Mouse (Mus musculus): Measurements from ENCODE around the gene Fggy.

Gene Fggy

DNA sequence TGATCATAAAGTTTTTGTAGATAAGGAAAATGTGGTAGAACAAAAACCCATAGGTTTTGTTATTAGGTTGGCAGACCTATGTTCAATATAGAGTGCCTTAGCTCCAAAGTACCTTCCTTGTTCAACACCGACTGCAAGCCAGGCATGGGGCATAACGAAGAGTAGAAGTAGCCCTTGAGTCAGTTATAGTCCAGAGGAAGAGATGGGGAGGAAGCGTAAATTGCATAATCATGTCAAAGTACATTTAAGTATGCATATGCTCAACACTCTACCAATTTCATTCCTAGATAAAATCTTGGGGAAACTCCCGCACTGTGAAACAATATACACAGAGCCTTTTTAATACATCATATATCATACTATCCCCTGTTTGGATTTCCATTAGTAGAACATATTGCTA, 221.2 kb downstream of the Fggy start:
- no peak for DNase-seq (ENCODE audit: low spot score in 2 of 2)

DNA sequence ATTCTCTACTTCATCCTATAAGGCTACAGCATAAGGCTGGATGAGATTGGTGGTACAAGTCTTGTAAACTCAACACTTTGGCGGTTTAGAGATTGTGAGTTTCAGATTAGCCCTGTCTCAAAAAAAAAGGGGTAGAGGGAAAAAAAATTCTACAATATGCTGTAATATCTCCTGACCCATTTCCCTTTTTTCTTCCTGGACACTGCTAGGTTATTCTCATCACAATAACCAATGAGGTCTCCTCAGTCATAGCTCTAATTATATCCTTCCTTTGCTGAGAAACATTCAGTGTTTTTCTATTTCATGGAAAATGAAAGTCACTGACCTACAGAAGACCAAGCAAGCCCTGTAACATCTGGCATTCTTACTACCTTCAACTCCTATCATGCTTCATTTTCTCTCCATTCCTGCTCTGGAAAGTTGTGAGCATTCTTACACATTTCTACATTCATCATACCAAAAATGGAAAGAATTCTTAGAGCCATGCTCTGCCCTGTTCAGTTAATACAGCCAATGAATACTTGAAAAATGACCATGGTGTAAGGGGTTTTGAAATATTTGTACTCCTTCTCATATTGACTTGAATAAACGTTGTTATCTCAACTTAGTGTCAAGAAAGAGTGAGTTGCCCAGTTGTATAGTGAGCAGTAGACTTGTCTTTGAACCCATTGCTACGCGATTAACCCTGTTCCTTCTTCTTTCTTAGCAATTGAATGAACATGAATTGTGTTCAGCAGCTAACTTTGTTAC, 227.0 kb downstream of the Fggy start:
- DNase-seq (ENCODE audit: low spot score in 2 of 2) = no peak

DNA sequence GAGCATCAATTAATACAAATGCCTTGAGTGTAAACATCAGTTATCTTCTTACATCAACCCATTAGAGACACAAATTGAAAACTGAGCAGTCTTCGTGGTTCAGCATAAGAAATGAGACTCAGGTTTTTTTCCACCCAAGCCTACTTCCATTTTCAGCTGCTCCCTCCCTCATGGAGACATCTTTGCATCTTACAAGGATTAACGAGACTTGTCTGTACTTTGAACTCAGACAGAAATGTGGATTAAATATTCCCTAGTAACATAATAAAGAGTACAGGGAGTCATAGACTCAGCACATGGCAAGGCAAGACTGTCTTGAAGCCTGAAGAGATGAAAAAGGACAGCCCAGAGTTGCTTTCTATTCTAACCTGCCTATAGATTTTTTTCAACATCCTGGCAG, 230.3 kb downstream of the Fggy start:
- DNase-seq (ENCODE audit: low spot score in 2 of 2) = no peak

DNA sequence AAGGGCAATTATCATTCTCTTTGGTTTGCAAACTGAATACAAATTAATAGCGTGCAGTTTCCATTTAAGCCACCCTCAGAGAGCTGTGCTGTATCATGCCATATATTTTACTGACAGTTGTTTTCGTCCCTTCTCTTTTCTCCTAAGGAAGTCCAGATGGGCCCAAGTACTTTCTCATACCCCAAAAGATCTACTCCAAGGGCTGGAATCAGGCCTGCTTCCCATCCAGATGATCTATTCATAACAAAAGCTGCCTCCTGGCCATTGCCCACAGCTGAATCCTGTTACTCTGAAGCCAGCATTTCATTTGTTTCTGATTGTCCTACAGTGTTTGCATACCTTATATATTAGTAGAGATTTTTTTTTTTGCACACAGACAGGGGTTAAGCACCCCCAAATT, 231.6 kb downstream of the Fggy start:
- DNase-seq (ENCODE audit: low spot score in 2 of 2) = no peak

DNA sequence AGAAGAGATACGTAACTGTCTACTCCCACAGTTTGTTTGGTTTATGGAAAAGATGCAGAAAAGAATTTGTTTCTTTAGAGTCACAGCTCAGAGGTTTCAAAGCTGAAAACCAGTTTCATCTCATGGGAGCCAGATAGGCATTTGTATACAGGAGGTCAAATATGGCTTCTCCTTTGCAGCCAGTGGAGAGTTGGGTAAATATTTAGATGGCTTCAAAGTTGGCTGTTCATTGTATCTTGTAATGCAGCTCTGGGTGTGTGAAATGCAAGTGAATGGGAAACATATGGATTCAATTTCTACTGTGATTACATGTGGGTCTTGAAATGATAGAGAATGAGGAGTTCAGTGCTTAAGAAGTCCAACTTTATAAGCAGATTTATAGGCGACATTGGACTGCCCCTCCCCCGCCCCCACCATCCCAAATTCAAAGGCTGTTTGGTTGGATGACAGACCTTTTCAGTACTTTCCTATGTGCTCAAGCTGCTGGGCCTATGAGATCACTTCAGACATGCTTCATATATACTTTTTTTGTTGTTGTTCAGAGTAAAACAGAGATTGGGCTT, 234.7 kb downstream of the Fggy start:
- no peak for DNase-seq (ENCODE audit: low spot score in 2 of 2)

DNA sequence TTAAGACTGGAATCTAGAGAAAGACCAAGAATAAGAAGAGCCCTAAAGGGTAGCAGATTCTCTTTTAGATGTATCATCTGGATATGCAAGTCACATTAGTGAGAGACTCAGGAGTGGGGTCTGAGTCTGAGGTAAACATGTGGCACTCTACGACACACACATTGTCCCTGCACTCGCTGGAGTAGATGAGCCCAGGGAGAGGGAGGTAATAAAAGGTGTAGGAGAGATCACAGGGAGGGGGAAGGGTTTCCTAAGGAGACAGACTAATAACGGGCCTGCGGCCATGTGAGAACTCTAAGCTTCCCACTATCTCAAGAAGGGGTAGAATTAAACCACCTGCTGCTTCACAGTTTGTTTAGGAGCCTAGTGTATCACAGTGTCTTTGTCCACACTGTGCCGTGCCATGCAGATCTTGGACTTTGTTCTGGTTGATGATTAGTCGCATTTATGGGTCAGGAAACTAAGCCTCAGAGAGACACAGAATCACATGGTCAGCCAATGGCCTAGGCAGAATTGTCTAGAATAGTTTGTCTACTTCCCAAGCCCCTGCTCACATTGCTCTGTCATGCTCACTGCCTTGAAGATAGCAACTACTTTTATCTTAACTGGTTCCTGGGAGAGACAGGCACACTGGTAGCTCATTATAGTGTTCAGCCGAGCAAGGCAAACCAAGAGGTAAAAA, 236.5 kb downstream of the Fggy start:
- no peak for DNase-seq (ENCODE audit: low spot score in 2 of 2)

DNA sequence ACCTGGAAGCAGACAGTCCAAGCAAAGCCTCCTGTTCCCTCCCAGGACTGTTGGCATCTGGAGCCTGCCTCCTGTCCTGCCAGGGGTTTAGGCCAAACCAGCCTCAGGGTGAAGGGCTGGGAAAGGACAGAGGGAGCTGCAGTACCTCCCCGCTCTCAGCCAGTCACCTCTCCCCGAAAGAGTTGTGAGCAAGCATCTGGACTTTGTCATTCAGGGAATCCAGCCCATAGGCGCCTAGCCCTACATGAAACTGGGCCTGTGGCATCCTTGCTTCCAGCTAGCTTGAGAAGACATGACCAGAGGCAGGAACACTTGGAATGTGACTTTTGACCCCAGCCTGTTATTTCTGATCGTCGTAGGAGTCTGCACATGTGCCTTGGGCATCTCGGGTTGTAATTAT, 237.3 kb downstream of the Fggy start:
- DNase-seq (ENCODE audit: low spot score in 2 of 2) = no peak

DNA sequence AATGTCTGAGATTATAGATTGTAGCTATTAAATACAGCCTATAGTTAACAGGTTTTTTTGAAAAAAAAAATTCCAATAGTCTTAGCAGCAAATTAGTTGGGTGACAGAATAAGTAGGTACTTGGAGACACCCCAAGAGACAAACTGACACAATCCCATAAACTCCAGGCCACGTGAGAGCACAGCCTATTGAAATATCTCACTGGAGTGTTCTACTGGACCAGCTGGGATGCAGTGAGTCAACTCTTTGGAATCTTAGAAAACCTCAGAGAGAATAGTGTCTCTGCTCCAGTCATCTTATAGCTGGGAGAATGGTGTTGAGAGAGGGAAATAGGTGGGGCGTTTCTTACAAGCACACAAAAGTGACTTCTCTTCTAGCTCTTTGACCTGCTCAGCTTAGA, 238.0 kb downstream of the Fggy start:
- no peak for DNase-seq (ENCODE audit: low spot score in 2 of 2)

DNA sequence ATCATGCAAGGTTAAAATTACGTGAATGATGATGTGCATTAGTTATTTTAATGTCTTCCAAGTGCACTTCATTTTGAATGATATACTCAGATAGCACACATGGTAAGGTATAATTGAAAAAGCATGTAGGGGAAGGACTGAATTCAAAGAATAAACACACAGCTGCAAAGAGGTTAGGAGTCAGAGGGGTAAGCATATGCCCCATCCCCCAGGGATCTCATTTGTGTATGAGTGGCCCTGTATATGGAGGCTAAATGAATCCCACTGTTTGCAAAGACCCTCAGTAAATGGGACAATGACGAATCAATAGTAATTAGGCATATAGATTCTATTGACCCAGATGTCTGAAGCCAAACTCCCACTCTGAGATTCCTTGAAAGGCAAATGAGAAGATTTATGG, 262.3 kb downstream of the Fggy start:
- DNase-seq (ENCODE audit: low spot score in 2 of 2) = no peak

DNA sequence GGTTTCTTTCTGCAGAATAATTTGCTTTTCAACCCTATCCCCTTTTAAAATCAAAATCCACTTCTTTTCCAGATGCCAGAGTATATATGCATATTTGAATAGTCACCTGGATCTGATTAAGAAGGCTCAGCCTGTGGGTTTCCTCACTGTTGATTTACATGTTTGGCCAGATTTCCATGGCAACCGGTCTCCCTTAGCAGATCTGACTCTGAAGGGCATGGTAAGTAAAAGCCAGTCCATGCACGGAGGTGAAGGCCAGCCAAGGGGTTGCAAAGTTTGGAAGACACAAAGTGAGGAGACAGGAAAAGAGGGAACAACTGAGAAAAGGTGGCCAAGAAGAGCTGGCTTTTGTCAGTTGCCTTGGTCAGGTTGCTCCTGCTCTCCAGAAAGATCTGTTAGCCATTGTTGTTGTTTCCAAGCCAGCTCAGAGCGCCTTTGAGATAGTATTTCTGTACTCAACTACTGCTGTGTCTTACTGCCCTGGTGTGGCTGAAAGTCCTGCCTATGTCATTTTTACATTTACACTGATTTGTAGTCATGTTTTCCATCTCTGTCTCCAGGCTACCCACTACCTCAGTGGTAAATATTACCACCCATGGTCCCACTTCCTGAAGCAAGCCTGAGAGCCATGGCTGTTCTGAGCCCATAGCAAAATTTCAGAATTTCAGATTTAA, 264.7 kb downstream of the Fggy start:
- no peak for DNase-seq (ENCODE audit: low spot score in 2 of 2)

DNA sequence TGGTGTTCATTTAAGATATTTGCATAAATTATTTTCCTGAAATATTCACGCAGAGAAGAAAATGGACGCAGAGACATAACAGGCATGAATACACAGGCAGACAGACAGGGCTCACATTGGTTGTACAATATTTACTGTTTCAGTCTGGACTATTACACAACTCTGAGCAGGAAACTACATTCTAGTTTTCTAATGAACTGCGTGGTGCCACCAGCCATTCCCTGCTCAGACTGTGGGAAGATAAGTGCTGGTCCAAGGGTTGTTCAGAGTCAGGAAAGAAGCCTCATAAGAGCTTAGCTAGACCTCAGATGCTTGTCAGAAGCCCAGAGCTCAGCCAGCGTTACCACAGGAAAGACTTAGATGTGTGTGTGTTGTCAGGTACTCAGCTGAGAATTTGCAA, 270.9 kb downstream of the Fggy start:
- no peak for DNase-seq (ENCODE audit: low spot score in 2 of 2)

DNA sequence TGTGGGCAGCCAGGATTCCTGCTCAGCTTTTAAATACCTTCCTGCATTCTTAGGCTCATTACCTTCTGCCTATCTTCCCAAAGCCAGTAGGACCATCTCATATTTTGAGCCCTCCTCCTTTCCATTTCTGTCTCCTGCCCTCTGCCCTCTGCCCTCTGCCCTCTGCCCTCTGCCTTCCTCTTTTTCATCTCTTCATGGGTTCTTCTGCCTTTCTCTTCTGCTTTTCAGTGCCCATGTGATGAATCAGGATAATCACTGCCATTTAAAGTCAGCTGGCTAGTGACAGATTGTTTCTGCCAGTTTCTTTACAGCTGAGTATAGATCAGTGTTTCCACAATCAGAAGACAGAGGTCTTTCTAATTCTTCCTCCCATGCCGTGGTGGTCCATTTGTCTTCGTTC, 273.0 kb downstream of the Fggy start:
- no peak for DNase-seq (ENCODE audit: low spot score in 2 of 2)

DNA sequence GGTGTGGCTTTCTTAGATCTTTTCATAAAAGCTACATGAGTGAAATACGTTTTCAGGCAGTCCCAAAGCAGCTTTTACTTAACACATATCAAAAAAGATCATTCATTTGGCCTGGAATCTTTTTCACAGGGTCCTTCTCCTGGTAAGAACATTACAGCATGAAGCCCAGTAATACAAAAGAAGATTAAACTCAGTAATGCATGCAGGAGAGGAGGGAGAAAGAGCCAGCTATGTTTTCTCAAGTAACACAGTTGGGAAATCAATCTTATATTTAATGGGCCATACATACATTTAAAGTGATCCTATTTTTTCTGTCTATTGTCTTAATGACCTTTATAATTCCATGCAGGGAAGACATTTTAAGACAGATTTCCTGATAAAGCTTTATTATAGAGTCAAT, 282.6 kb downstream of the Fggy start:
- no peak for DNase-seq (ENCODE audit: low spot score in 2 of 2)

DNA sequence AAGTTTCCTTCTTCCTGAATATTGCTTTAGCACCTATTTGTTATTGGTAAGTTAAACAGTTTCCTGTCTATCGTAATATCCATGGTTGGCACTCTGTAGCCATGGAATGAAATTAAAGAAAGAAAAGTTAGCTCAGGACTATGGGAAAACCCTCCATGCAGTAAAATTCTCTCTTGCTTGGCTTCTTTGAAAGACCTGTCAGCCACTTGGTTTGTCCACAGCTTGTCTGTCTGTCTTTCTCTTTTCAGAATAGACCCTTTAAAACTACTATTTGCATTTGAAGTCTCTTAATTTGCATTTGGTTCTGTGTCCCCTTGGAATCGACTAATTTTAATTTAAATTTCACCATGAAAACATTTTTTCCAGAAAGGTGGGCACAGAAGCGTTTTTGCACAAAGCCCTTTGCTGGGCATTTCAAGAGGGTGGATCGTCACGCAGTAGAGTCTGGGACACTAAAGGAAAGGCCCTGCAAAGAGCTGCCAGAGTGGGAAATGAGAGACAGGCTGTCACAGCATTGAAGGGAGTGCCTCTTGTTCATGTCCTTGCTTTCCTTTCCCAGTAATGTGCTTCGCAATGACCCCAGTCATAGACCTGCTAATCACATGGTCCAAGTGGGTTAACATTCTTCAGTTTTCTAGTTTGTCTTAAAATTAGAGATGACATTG, 283.2 kb downstream of the Fggy start:
- DNase-seq (ENCODE audit: low spot score in 2 of 2) = no peak

DNA sequence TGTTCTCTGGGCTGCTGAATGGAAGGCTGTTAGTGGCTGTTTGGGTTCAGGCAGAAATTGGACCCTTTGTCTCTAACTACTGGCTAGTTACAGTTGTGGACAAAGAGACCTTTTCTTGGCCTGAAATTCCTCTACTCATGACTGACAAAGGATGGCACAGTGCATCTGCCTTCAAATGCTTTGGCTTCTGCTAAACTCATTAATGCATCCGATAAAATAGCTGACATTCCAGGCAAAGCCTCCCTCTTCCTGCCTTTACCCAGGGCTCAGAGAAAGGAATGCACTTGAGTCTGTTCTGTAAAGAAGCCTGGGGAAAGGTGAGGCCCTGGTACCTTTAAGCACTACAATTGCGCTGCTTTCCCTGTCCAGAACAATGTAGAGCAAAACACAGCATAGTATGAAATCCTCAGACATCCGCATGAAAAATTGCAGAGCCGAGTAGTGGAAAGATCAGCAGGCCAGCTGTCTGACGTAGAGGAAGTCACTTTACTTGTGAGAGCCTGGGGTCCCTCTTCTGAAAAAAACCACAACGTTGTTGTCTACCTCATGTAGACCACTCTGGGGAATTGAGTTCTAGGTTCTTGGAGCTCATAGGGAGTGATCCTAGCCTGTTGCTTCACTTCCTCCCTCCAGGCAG, 288.8 kb downstream of the Fggy start:
- DNase-seq (ENCODE audit: low spot score in 2 of 2) = no peak

DNA sequence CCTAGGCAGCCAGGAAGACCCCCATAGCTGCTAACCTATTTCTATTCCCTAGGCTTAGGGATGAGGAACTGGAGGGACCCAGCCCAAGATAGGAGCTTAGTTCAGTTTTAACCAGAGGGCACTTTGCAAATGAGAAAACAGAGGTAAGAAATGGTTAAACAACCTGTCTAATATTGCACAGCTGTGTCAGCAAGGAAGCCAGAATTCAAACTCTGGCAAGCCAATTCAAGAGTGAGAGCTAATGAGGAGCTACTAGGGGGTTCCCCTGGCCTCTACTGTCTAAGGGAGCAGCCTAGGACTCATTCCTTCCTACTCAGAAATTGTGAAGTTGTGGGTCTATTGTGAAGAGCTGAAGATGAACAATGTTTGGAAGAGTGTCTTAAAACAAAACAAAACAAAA, 289.9 kb downstream of the Fggy start:
- no peak for DNase-seq (ENCODE audit: low spot score in 2 of 2)

DNA sequence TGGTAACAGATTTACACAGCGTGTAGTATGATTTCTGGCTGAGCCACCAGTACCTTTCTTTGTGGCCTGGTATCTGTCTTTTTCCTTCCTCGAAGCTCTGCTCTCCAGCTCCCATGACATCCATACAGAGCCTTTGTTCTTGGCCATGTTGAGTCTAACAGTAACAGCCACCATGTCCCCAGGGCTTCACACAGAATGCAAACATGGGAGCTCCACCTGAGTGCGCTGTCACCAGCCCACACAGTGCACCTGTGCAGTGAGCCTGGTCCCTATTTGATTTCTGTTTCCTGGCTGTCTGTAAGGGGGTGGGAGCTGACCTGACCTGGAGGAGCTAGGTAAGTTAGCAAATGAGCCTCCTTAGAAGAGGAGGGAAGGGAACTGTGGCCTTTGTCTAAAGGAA, 290.4 kb downstream of the Fggy start:
- DNase-seq (ENCODE audit: low spot score in 2 of 2) = no peak

DNA sequence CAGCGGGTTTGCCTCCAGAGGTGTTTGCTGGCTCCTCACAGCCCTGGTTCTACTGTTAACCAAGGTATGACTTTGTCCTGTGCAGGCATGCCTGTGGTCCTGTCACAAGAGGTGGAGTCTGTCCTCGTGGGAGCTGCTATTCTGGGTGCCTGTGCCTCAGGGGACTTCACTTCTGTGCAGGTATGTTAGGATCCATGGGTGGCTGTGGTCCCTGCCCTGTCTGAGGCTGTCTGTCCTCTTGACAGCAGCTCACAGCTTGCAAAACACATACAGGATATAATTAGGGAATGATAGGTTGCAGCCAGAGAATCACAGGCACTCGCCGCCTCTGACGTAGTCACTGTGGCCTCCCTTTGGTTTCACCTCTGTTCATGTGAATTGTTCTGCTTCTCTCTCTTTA, 292.2 kb downstream of the Fggy start:
- no peak for DNase-seq (ENCODE audit: low spot score in 2 of 2)

DNA sequence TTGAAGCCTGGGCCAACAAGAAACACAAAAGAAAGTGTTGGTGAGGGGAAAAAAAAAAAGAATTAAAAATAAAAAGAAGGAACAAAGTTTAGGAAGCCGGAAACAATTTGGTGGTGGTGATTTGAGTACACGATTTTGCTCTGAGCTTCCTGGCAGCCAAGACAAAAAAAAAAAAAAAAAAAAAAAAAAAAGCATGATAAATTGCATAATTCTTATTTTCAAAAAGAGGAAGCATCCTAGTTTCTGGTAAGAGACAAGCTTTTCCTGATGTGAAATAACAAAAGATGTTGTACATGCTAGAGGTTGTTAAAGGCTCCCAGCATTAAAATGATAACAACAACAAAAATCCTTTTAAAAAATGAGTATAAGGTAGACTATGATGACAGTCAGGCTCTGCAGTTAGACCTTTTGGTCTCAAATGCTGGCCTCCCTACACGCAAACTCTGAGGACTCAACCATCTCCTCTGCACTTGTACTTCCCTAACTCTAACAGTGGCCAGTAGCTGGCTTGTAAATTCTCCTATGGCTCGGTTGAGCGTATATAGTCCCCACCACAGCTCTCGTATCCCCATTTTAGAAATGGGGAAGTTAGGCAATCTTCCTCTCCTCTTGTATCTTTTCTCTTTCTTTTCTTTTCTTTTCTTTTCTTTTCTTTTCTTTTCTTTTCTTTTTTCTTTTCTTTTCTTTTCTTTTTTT, 292.9 kb downstream of the Fggy start:
- DNase-seq (ENCODE audit: low spot score in 2 of 2) = no peak

DNA sequence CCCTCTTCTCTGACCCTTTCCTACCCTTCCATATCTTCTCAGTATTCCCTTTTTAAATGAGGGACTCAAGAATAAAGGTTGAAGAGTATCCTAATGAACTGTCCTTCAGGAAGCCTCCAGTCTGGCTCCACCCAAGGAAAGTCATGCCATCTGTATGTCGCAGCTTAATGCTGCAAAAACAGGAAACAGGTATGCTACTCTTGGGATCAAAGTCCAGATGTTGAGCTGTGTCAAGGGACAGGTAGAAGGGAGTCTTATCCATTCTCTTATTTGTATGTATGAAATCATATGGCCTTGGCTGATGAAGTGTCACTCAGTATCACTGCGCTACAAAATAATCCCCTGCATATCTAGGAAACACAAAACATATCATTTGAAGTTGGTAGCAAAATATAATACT, 294.9 kb downstream of the Fggy start:
- no peak for DNase-seq (ENCODE audit: low spot score in 2 of 2)

DNA sequence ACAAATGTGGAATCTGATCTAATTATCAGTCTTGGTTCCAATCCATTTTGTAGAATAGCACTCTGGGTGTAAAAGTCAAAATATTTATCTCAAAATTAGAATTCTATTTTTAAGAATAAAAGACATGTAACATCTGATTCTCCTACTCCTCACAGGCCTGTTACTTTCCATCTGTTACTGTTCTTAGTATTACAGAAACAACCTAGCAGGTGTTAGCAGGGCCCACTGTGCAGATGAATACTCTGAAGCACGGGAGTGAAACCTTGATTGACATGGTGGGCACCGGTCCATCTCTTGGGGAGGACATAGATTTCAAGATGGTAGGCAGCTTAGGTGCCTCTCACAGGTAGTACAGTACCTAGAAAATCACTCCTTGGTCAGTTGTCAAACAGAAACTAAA, 298.7 kb downstream of the Fggy start:
- DNase-seq (ENCODE audit: low spot score in 2 of 2) = no peak
